Mouse (Mus musculus): ENCODE measurements around the gene Med13l. TPM values are rescaled to one million over a fixed set of nuclear protein-coding genes. Genes with fewer than 3 reads are reported as not detected.

The Med13l gene
- total RNA-seq (2021), result 10 to 100 TPM; 72.0 to 76.1 TPM

DNA sequence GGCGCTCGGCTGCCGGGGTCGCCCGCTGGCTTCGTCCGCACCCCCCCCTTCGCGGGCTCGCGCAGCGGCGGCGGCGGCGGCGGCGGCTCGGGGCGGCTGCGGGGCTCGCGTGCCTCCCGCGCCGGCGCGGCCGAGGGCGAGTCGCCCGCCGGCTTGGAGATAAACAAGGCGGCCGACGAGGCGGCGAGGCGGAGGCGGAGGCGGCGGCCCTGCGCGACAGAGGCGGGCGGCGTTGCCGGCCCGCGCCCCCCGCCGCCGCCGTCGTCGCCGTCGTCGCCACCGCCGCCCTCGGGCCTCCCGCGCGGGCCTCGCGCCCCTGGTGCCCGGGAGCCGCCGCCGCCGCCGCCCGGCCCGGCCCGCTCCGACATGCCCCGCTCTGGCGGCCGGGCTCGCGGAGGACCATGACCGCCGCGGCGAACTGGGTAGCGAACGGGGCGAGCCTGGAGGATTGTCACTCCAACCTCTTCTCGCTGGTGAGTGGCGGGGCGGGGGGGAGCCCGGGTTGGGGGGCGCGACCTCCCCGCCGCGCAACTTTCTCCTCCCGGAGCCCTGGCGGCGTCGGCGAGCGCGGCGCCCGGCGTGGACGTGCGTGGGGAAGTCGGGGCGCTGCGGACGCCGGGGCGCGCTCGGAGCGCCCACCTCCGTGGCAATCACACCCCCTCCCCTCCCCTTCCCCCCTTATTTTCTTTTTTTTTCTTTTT lies at the start of gene Med13l:
Med13l (plus strand) TSS at position 295 of the 701 bp plus-strand sequence.
- DNase-seq (ENCODE audit: extremely low spot score in 1 of 2, low spot score in 2 of 2), result peak in 1 of 2 experiments; percentile 86
- intact Hi-C loops (cut with DNase I), result loop anchor here (2.0 to 10.0 kb wide), 4 partner anchors 94 to 288 kb away; no protein-coding TSS in a partner anchor

DNA sequence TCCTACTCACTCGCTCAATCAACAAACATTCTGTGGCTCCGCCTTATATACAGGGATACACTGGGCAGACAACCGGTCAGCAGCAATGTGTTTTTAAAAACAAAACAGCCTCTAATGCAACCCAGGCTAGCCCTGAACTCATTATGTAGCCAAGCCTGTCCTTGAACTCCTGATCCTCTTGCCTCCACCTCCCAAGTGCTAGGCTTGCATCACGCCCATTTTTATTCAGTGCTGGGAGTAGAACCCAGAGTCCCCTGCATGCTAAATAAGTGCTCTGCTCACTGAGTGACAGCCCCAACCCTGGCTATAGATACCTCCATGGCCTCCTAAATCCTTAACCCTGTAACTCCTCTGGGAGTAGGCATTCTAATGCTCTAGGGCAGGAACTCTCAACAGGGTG lies 49.5 kb upstream of the Med13l start:
- DNase-seq (ENCODE audit: extremely low spot score in 1 of 2, low spot score in 2 of 2), result no peak
- intact Hi-C loops (cut with DNase I), result no loop called here

DNA sequence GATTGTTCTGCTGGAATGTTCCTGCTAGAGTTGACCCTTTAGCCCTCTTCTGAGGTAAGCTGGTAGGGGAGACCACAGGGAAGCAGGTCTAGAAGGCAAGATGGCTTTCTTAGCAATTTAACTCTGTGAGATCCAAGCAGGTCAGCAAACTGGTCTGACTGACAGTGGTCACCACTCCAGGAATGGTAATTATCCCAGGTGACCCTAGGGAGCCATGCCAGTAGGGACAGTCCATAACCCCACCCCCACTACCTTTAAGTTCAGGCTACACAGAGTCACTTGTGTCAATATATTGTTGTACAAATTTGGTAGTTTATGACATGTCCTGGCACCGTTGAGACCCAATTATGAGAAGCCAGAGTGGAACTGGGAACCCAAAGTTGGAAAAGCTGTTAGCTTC lies 47.5 kb upstream of the Med13l start:
- no peak for DNase-seq (ENCODE audit: extremely low spot score in 1 of 2, low spot score in 2 of 2)

GRCm38 (mm10) chr5:118513629-118514526 lies 46.6 kb upstream of the Med13l start:
- intact Hi-C loops (cut with DNase I), result no loop called here
- peak; percentile 55 to 64 for DNase-seq (ENCODE audit: extremely low spot score in 1 of 2, low spot score in 2 of 2)

More for the DNA sequence above, 47.5 kb upstream of the Med13l start:
- intact Hi-C loops (cut with DNase I), result no loop called here

DNA sequence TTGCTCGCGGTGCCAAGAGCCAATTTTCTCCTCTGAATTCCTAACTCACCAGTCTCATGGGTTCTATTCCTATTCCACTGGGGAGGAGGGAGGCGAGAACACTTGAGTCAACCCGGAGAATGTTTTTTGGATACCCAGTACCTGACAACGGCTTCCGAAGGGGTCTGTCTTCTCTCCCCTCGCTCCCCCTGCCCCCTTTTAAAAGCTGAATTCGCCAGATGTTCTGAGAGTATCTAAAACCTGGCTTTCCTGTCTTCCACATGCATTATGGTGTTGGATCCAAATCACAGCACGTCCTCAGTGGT lies 46.0 kb upstream of the Med13l start:
- intact Hi-C loops (cut with DNase I), result no loop called here
- no peak for DNase-seq (ENCODE audit: extremely low spot score in 1 of 2, low spot score in 2 of 2)

- intact Hi-C loops (cut with DNase I), result no loop called here
- DNase-seq (ENCODE audit: extremely low spot score in 1 of 2, low spot score in 2 of 2), result no peak
These were observed 45.6 kb upstream of the Med13l start for GRCm38 (mm10) chr5:118514842-118515241.

- intact Hi-C loops (cut with DNase I), result no loop called here
- peak; percentile 61 to 85 for DNase-seq (ENCODE audit: extremely low spot score in 1 of 2, low spot score in 2 of 2)
These were observed 45.2 kb upstream of the Med13l start for GRCm38 (mm10) chr5:118515280-118515721.

GRCm38 (mm10) chr5:118516066-118516465 lies 44.4 kb upstream of the Med13l start:
- intact Hi-C loops (cut with DNase I), result no loop called here
- DNase-seq (ENCODE audit: extremely low spot score in 1 of 2, low spot score in 2 of 2), result no peak

DNA sequence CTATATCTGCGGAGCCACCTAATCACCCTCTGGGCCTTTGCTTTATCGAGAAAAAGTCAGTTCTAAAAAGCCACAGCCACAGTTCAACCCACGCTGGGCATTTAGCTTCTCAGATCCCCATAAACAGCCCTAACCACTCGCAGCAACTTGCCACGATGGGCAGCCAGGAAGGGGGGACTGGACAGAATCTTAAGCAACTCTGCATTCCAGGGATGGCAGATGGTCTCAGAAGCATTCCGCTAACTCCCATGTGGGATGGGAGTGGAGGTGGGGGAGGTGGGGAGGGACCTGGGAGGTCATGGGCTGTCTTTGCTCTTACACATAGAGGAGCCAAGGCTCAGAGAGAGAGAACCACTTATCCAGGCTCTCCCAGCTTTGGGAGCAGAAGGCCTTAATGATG lies 44.0 kb upstream of the Med13l start:
- intact Hi-C loops (cut with DNase I), result no loop called here
- no peak for DNase-seq (ENCODE audit: extremely low spot score in 1 of 2, low spot score in 2 of 2)

DNA sequence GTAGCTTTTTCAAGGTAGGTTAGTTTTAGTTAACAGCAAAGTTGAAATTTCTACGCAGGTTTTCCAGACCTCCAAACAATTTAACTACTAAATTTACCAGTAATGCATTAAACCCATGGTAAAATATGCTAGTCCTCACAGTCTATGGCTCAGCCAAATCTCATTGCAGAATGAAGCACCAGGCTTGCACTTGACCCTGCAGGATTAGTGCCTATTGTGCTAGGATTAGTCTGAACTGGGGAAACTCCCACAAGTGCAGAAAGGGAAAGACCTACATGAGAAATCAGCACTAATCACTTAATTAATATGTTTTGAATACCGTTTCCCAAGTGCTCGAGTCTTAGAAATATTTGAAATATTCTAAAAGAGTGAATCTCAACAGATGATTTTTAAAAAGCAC lies 40.0 kb upstream of the Med13l start:
- no peak for DNase-seq (ENCODE audit: extremely low spot score in 1 of 2, low spot score in 2 of 2)
- intact Hi-C loops (cut with DNase I), result no loop called here

GRCm38 (mm10) chr5:118524400-118524799 lies 36.1 kb upstream of the Med13l start:
- DNase-seq (ENCODE audit: extremely low spot score in 1 of 2, low spot score in 2 of 2), result no peak
- intact Hi-C loops (cut with DNase I), result no loop called here

DNA sequence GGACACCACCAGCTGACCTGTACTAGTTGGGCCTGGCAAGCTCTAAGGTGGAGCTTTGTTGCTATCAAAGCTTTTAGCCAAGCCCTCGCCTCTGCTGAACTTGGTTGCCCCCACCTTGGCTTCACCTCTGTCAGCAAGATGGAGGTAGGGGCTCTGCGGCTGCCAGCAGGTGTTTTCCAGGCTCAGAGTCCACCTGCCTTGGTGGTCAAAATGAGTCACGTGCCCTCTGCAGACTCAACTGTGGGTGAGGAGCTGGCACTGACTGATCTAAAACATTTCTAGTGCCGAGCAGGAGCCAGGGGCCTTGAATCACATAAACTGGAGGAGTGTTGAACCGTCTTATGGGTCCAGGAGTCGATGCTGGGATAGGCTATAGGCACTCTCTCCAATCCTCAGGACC lies 34.8 kb upstream of the Med13l start:
- DNase-seq (ENCODE audit: extremely low spot score in 1 of 2, low spot score in 2 of 2), result no peak
- intact Hi-C loops (cut with DNase I), result no loop called here

DNA sequence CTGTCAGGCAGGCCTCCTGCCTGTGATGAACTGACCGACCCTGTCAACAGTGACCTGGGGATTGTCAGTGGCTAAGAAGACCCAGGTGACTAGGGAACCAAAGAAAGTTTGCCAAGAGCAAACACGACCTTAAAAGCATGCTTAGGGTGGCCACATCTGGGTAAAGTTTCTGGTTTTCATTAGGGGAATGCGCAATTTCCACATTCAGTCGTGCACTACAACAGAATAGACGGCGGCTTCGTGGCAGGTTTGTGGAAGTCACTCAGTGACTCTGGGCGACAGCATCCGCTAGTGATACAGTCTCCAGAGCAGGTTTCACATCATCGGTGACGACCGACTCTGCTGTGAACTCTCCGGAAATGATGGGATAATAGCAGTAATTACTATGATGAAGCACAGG lies 34.0 kb upstream of the Med13l start:
- DNase-seq (ENCODE audit: extremely low spot score in 1 of 2, low spot score in 2 of 2), result no peak
- intact Hi-C loops (cut with DNase I), result no loop called here

DNA sequence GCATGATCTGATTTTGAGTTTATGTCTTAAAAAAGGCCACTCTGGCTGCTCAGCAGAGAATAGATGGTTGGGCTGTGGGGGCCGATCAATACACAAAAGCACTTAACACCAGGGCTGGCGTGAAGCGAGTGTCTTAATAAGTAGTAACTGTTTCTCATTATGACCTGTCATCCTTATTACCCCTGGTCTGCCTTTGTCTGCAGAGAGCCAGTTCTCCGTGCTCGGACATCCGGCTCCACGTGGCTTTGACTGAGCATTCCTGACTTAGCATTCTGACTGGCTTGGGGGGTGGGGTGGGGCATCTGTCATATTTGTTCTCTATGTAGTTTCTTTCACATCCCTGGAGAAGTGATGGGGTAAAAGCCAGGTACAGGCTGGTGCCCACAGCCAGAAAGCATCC lies 31.2 kb upstream of the Med13l start:
- intact Hi-C loops (cut with DNase I), result no loop called here
- no peak for DNase-seq (ENCODE audit: extremely low spot score in 1 of 2, low spot score in 2 of 2)

- DNase-seq (ENCODE audit: extremely low spot score in 1 of 2, low spot score in 2 of 2), result no peak
- intact Hi-C loops (cut with DNase I), result no loop called here
These were observed 28.4 kb upstream of the Med13l start for GRCm38 (mm10) chr5:118532125-118532524.

- intact Hi-C loops (cut with DNase I), result no loop called here
- peak; percentile 56 to 72 for DNase-seq (ENCODE audit: extremely low spot score in 1 of 2, low spot score in 2 of 2)
These were observed 27.8 kb upstream of the Med13l start for GRCm38 (mm10) chr5:118532659-118533058.

GRCm38 (mm10) chr5:118534407-118534921 lies 26.0 kb upstream of the Med13l start:
- no peak for DNase-seq (ENCODE audit: extremely low spot score in 1 of 2, low spot score in 2 of 2)
- intact Hi-C loops (cut with DNase I), result no loop called here

- DNase-seq (ENCODE audit: extremely low spot score in 1 of 2, low spot score in 2 of 2), result no peak
- intact Hi-C loops (cut with DNase I), result no loop called here
These were observed 25.3 kb upstream of the Med13l start for GRCm38 (mm10) chr5:118535130-118535529.

DNA sequence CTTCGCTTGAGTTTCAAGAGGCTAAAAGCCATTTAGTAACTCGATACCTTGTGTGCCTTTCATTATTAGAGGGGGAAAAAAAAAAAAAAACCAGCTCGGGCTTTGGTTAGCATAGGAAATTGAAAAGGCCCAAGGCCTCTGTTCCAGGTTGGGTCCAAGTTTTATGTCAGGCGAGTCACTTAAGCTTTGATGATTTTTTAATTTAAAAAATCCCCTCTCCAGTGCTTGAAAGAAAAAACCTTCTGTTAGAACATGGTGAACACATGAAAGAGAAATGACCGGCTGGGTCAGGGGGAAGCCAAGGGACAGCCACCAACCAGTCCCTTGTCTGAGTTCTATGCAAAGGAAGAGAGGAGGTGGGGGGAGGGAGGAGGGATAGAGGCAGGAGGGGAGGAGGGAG lies 22.0 kb upstream of the Med13l start:
- no peak for DNase-seq (ENCODE audit: extremely low spot score in 1 of 2, low spot score in 2 of 2)
- intact Hi-C loops (cut with DNase I), result no loop called here

- no peak for DNase-seq (ENCODE audit: extremely low spot score in 1 of 2, low spot score in 2 of 2)
- intact Hi-C loops (cut with DNase I), result no loop called here
These were observed 16.7 kb upstream of the Med13l start for GRCm38 (mm10) chr5:118543816-118544215.

All from left cerebral cortex, postnatal 10 days (tissue).